Comparison of ENCODE assay signal across 12 mouse cellular contexts in genomic region chr11:61562421-61562820, GRCm38 (mm10). TPM values are rescaled to one million over a fixed set of nuclear protein-coding genes. Genes with fewer than 3 reads are reported as not detected.
DNase-seq lines count a peak whose midpoint lies in the region; ATAC-seq lines count a peak whose summit lies in the region.
"Had no signal": no experiment of that assay in that cellular context is flagged by ENCODE, and none has a peak within 500 bp of the region (broad histone marks: within the 10 kb centered on the region; RNA-seq: fewer than 3 reads in every experiment).

No protein-coding gene starts in this region.

- ATAC-seq in cerebellum, adult (ENCODE audit: insufficient number of reproducible peaks, low FRiP score, low TSS enrichment), result 0 out of 2 replicates have a peak, but pooled peaks have one; percentile 58
- ATAC-seq in kidney, embryonic 14.5 days (ENCODE audit: low FRiP score, low TSS enrichment), result no peak
- no peak for ATAC-seq in CD4-positive, CD25-positive, alpha-beta regulatory T cell, adult 4 months

- H3K36me3 ChIP-seq in kidney, embryonic 14.5 days (ENCODE audit: control insufficient read depth, insufficient read depth, low read length), result no peaks in the 10 kb centered on the region

- H3K9ac ChIP-seq in kidney, embryonic 14.5 days (ENCODE audit: low read depth, low read length), result no peak overlapping the region

- no peaks in the 10 kb centered on the region for H3K4me1 ChIP-seq in kidney, embryonic 14.5 days (ENCODE audit: control insufficient read depth, insufficient read depth, low read length)

- 73% methylated on average over 5 of the region's 5 CpGs for WGBS in kidney, embryonic 14.5 days

- H3K27ac ChIP-seq in kidney, embryonic 14.5 days (ENCODE audit: low read depth, low read length), result no peak overlapping the region
- H3K27ac ChIP-seq: macrophage had no signal

- DNase-seq in cerebellum, postnatal 4 days (ENCODE audit: low spot score in 2 of 2), result no peak
- DNase-seq in kidney, postnatal 14 days, result peak; percentile 36
- DNase-seq in NIH3T3 (ENCODE audit: low read depth), result peak; percentile 71
- peak; percentile 54 to 65 for DNase-seq in cerebellum, postnatal 36 days
- DNase-seq in layer of hippocampus, postnatal 36 days, result no peak
- DNase-seq: B cell, adult 2 months; kidney, adult 11 months; retina, postnatal 1 day had no signal

- no peak overlapping the region for H3K4me2 ChIP-seq in kidney, embryonic 14.5 days (replicated peaks; ENCODE audit: low read depth, low read length)

- H3K27me3 ChIP-seq in kidney, embryonic 14.5 days (ENCODE audit: control insufficient read depth, insufficient read depth, low read length), result no peaks in the 10 kb centered on the region

- H3K4me3 ChIP-seq in kidney, embryonic 14.5 days (ENCODE audit: low read length), result no peak overlapping the region

- no peaks in the 10 kb centered on the region for H3K9me3 ChIP-seq in kidney, embryonic 14.5 days (ENCODE audit: control insufficient read depth, low read length)

RNA-seq across cellular contexts. Expression of gene Epn2, which starts 17.1 kb away (rescaled TPM):
- 20.0 and 31.3 TPM in 2 replicates for polyA plus RNA-seq in kidney, embryonic 14.5 days (2014; fragmentation: Nextera tagmentation; extraction: Ambion mirVana)
- polyA plus RNA-seq in CD4-positive, CD25-positive, alpha-beta regulatory T cell, adult 4 months (2017; shearing (Covaris generic)), result under 1 TPM; 0.26 to 0.86 TPM
- 100 to 1,000 TPM; 178 to 185 TPM for total RNA-seq in layer of hippocampus, postnatal 36 days (2021)

RNA-seq across cellular contexts. Expression of gene B9d1, which starts 57.5 kb away (rescaled TPM):
- 49.2 and 56.4 TPM in 2 replicates for polyA plus RNA-seq in kidney, embryonic 14.5 days (2014; fragmentation: Nextera tagmentation; extraction: Ambion mirVana)
- 1 to 10 TPM; 3.5 to 5.9 TPM for polyA plus RNA-seq in CD4-positive, CD25-positive, alpha-beta regulatory T cell, adult 4 months (2017; shearing (Covaris generic))
- total RNA-seq in layer of hippocampus, postnatal 36 days (2021), result 10 to 100 TPM; 42.6 TPM

Comparison
In these comparisons a context has a peak if more than half of its experiments do, and no peak if none do; other contexts are left out.
1. DNase-seq: peak in kidney, postnatal 14 days (single experiment), NIH3T3 (single experiment) and cerebellum, postnatal 36 days (2 of 2); none in cerebellum, postnatal 4 days (0 of 2) and layer of hippocampus, postnatal 36 days (0 of 2).
2. RNA of gene Epn2, which starts 17.1 kb away (polyA plus RNA-seq): 20.0 to 31.3 TPM in kidney, embryonic 14.5 days; 0.26 to 0.86 TPM in CD4-positive, CD25-positive, alpha-beta regulatory T cell, adult 4 months; every median in the first group is over 10 times any median in the second.